Mouse (Mus musculus): ENCODE results near the gene Pde11a.

The Pde11a gene

DNA sequence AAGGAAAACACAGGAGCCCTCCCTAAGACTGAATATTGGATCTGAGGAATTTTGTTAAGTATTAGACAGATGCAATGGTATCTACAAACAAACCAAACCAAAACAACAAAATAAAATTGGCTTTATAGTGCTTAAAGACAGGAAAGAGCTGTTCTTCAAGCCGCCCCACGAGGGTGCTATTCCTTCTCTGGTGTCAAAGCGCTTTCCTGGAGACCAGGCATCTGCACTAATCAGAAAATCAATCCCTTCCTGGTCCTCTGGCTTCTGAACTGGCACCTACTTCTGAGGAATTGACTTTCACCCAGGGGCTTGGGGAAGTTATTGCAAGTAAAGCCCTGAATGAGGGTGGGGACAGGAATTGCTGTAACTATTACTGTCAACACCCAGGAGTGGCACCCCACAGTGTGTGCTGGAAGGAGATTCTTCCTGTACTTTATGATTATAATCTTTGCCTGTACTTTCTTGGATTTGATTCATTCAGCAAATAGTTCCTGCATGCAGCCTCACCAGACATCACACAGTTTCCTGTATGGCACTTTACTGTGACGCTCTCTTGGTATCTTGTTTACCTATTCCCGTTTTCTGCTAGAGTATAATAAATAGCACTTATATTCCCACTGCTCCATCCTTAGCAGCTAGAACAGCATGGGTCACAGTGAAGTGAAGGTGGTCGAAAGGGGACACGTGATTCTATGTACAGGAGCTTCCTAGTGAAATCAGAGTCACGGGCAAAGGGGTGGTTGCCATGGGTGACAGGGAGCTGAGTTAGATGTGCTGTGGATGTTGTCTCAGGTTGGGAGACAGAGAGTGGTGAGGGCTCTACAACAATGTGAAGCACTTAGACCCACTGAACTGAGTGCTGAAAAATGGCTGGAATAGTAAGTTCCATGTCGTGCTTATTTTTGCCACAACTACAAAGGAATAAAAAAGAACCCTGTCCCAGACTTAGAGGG, 210.2 kb downstream of the Pde11a start:
- Histone ChIP-seq H3K4me3 (replicated peaks; ENCODE audit: low read length) (0 out of 2 replicates have a peak overlapping the region, but pooled peaks have one; percentile 1), H3K9me3 (ENCODE audit: low read length) (peaks cover 5% of the 10 kb centered on the region; the same call in 1 of the 2 replicates), H3K27me3 (ENCODE audit: insufficient read depth, low read length) (no peaks in the 10 kb centered on the region), H3K36me3 (ENCODE audit: insufficient read depth, low read length) (no peaks in the 10 kb centered on the region), H3K4me1 (replicated peaks; ENCODE audit: low read depth, low read length) (peaks cover 39% of the 10 kb centered on the region)
- TF ChIP-seq CTCF (conservative IDR thresholded peaks at IDR 0.05; ENCODE audit: low read length) (peak; percentile 32), POU5F1 (IDR thresholded peaks at IDR 0.05; ENCODE audit: borderline replicate concordance, low read length) (no peak)

DNA sequence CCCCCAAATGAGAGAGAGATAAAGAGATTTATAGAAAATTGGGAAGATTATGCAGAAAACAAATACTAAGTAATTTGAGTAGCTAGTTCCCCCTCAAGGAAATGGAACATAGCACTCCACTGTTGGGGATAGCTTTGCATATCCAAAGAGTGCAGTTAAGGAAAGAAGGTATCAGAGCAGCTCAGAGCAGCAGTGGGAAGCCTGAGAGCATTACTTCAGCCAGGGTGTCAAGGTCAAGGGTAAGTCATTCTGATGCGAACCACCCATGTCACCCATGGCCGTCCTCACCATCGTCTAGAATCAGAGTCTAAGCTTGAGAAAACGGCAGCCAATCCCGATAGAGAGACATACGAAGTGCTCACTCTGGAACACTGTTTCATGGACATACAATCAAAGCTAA, 211.9 kb downstream of the Pde11a start:
- H3K27me3 ChIP-seq (ENCODE audit: insufficient read depth, low read length), result no peaks in the 10 kb centered on the region
- H3K4me3 ChIP-seq (replicated peaks; ENCODE audit: low read length), result no peak overlapping the region
- peaks cover 39% of the 10 kb centered on the region for H3K4me1 ChIP-seq (replicated peaks; ENCODE audit: low read depth, low read length)
- H3K36me3 ChIP-seq (ENCODE audit: insufficient read depth, low read length), result no peaks in the 10 kb centered on the region
- TF ChIP-seq NANOG (IDR thresholded peaks at IDR 0.05; ENCODE audit: borderline replicate concordance, low read length), result peak; percentile 61; the same call in 1 of the 2 replicates
- no peak for TF ChIP-seq CTCF (conservative IDR thresholded peaks at IDR 0.05; ENCODE audit: low read length)
- peaks cover 5% of the 10 kb centered on the region; the same call in 1 of the 2 replicates for H3K9me3 ChIP-seq (ENCODE audit: low read length)

GRCm38 (mm10) chr2:76124821-76125220, 213.8 kb downstream of the Pde11a start:
- Histone ChIP-seq H3K4me3 (replicated peaks; ENCODE audit: low read length) (no peak overlapping the region), H3K4me1 (replicated peaks; ENCODE audit: low read depth, low read length) (peaks cover 35% of the 10 kb centered on the region), H3K9me3 (ENCODE audit: low read length) (peaks cover 5% of the 10 kb centered on the region; the same call in 1 of the 2 replicates), H3K27me3 (ENCODE audit: insufficient read depth, low read length) (no peaks in the 10 kb centered on the region), H3K36me3 (ENCODE audit: insufficient read depth, low read length) (no peaks in the 10 kb centered on the region)
- TF ChIP-seq NANOG (IDR thresholded peaks at IDR 0.05; ENCODE audit: borderline replicate concordance, low read length) (no peak), POU5F1 (IDR thresholded peaks at IDR 0.05; ENCODE audit: borderline replicate concordance, low read length) (no peak), CTCF (conservative IDR thresholded peaks at IDR 0.05; ENCODE audit: low read length) (no peak)

DNA sequence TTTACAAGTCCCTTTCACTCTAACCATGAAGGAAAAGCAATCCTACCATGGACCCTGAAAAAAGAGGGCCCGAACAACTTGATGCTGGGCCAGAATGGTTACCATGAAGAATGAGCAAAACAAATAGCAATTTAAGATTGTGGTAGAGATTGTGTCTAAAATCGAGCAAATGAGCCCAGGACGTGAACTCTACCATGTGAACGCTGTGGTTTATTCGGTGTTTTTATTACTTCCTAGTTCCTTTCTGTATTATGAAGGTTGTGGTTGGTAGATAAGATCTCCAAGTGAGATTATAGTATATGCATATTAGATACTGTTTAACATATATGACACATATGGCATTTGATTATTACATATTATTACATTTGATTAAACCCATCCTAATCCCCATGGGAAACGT, 216.4 kb downstream of the Pde11a start:
- no peak overlapping the region for H3K4me3 ChIP-seq (replicated peaks; ENCODE audit: low read length)
- peaks cover 5% of the 10 kb centered on the region; the same call in 1 of the 2 replicates for H3K9me3 ChIP-seq (ENCODE audit: low read length)
- peaks cover 15% of the 10 kb centered on the region for H3K4me1 ChIP-seq (replicated peaks; ENCODE audit: low read depth, low read length)
- no peaks in the 10 kb centered on the region for H3K27me3 ChIP-seq (ENCODE audit: insufficient read depth, low read length)
- H3K36me3 ChIP-seq (ENCODE audit: insufficient read depth, low read length), result no peaks in the 10 kb centered on the region
- TF ChIP-seq NANOG (IDR thresholded peaks at IDR 0.05; ENCODE audit: borderline replicate concordance, low read length) (no peak), POU5F1 (IDR thresholded peaks at IDR 0.05; ENCODE audit: borderline replicate concordance, low read length) (no peak), CTCF (conservative IDR thresholded peaks at IDR 0.05; ENCODE audit: low read length) (no peak)

- Histone ChIP-seq H3K9me3 (ENCODE audit: low read length) (no peaks in the 10 kb centered on the region), H3K27me3 (ENCODE audit: insufficient read depth, low read length) (no peaks in the 10 kb centered on the region), H3K4me3 (replicated peaks; ENCODE audit: low read length) (no peak overlapping the region), H3K36me3 (ENCODE audit: insufficient read depth, low read length) (no peaks in the 10 kb centered on the region), H3K4me1 (replicated peaks; ENCODE audit: low read depth, low read length) (no peaks in the 10 kb centered on the region)
- no peak for TF ChIP-seq NANOG (IDR thresholded peaks at IDR 0.05; ENCODE audit: borderline replicate concordance, low read length)
- peak; percentile 50 for TF ChIP-seq CTCF (conservative IDR thresholded peaks at IDR 0.05; ENCODE audit: low read length)
These were observed 218.7 kb downstream of the Pde11a start for GRCm38 (mm10) chr2:76119848-76120247.

DNA sequence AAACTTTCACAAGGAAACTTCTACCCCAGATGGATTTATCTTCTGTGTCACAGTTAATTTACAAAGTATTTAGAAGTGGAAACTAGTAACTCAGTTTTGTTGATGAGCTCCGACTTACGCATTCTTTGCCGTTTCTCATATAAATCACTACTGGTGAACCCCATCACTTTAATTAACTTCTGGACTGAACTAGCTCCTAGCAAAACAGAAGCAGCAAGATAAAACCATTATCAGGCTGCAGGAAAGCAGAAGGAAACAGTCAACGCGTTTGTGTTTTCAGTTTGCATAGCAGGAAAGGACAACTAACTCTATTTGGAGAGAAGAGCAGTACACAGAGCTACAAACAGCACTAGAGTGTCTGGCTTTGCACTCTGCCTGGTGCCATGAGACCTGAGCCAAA, 220.1 kb downstream of the Pde11a start:
- no peaks in the 10 kb centered on the region for H3K9me3 ChIP-seq (ENCODE audit: low read length)

GRCm38 (mm10) chr2:76117219-76117618, 221.4 kb downstream of the Pde11a start:
- no peak overlapping the region for H3K4me3 ChIP-seq (replicated peaks; ENCODE audit: low read length)
- H3K9me3 ChIP-seq (ENCODE audit: low read length), result no peaks in the 10 kb centered on the region
- no peaks in the 10 kb centered on the region for H3K27me3 ChIP-seq (ENCODE audit: insufficient read depth, low read length)
- H3K4me1 ChIP-seq (replicated peaks; ENCODE audit: low read depth, low read length), result no peaks in the 10 kb centered on the region
- no peaks in the 10 kb centered on the region for H3K36me3 ChIP-seq (ENCODE audit: insufficient read depth, low read length)
- TF ChIP-seq POU5F1 (IDR thresholded peaks at IDR 0.05; ENCODE audit: borderline replicate concordance, low read length), result no peak
- TF ChIP-seq CTCF (conservative IDR thresholded peaks at IDR 0.05; ENCODE audit: low read length), result no peak
- TF ChIP-seq NANOG (IDR thresholded peaks at IDR 0.05; ENCODE audit: borderline replicate concordance, low read length), result no peak

More for the DNA sequence above, 220.1 kb downstream of the Pde11a start:
- H3K4me3 ChIP-seq (replicated peaks; ENCODE audit: low read length), result no peak overlapping the region
- no peaks in the 10 kb centered on the region for H3K27me3 ChIP-seq (ENCODE audit: insufficient read depth, low read length)
- TF ChIP-seq POU5F1 (IDR thresholded peaks at IDR 0.05; ENCODE audit: borderline replicate concordance, low read length) (no peak), CTCF (conservative IDR thresholded peaks at IDR 0.05; ENCODE audit: low read length) (no peak), NANOG (IDR thresholded peaks at IDR 0.05; ENCODE audit: borderline replicate concordance, low read length) (no peak)
- no peaks in the 10 kb centered on the region for H3K36me3 ChIP-seq (ENCODE audit: insufficient read depth, low read length)
- no peaks in the 10 kb centered on the region for H3K4me1 ChIP-seq (replicated peaks; ENCODE audit: low read depth, low read length)

DNA sequence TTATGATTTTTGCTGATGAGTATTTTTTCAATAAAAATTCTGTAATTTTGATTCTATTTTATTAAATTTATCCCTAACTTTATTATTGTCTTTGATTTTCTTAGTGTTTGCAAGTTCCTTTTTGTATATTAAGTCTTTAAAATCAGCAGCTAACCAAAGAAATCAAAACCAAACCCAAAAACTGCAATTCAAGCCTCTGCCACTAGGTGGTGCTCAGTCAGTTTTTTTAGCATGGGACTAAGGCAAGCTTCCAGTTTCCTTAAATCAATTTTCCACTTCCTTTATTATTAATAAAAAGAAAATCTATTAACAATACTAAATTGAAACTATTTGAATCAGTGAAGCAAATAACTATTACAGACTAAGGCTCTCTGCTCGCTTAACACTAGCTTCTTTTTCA, 222.9 kb downstream of the Pde11a start:
- H3K9me3 ChIP-seq (ENCODE audit: low read length), result no peaks in the 10 kb centered on the region
- H3K36me3 ChIP-seq (ENCODE audit: insufficient read depth, low read length), result no peaks in the 10 kb centered on the region
- H3K4me3 ChIP-seq (replicated peaks; ENCODE audit: low read length), result no peak overlapping the region
- no peak for TF ChIP-seq NANOG (IDR thresholded peaks at IDR 0.05; ENCODE audit: borderline replicate concordance, low read length)
- TF ChIP-seq POU5F1 (IDR thresholded peaks at IDR 0.05; ENCODE audit: borderline replicate concordance, low read length), result no peak
- peak; percentile 85 for TF ChIP-seq CTCF (conservative IDR thresholded peaks at IDR 0.05; ENCODE audit: low read length)
- no peaks in the 10 kb centered on the region for H3K27me3 ChIP-seq (ENCODE audit: insufficient read depth, low read length)
- H3K4me1 ChIP-seq (replicated peaks; ENCODE audit: low read depth, low read length), result no peaks in the 10 kb centered on the region

Data from E14TG2a.4 (cell line).